Comparison of ENCODE assay signal across 16 mouse cellular contexts in the genomic region with DNA sequence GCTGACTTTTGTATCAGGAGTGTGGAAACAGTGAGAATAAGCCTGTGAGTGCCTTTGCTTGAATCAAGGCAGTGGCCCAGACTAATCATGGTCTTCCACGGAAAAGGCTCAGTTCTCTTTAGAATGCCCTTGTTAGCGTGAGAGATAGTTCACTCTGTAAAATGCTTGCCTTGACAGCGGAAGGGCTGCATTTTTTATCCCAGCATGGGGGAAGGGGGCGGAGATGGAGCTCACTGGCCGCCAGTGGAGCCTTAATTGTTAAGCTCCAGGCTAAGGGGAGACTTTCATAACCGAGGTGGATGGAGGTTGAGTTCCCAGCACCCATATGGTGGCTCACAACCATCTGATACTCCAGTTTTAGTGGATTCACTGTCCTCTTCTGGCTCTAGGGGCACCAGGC. TPM values are rescaled to one million over a fixed set of nuclear protein-coding genes. Genes with fewer than 3 reads are reported as not detected.
DNase-seq lines count a peak whose midpoint lies in the region; ATAC-seq and TF ChIP-seq lines count a peak whose summit lies in the region.
"Had no signal": no experiment of that assay in that cellular context is flagged by ENCODE, and none has a peak within 500 bp of the region (broad histone marks: within the 10 kb centered on the region; RNA-seq: fewer than 3 reads in every experiment).

No protein-coding gene starts in this region.

- H3K4me1 ChIP-seq in heart, embryonic 14.5 days (ENCODE audit: control insufficient read depth in 2 of 2, insufficient read depth in 2 of 2, low read length in 2 of 2), result peaks cover 23 to 24% of the 10 kb centered on the region in 2 experiments
- 0 out of 2 replicates have a peak, but pooled peaks cover 3% of the 10 kb centered on the region for H3K4me1 ChIP-seq in lung, embryonic 14.5 days (ENCODE audit: insufficient read depth)

- H3K27ac ChIP-seq in heart, embryonic 14.5 days (replicated peaks in 1 of 2; ENCODE audit: control insufficient read depth in 1 of 2, insufficient read depth in 1 of 2, low read depth in 2 of 2, low read length in 2 of 2), result peak overlapping the region; percentile 46 to 94; a peak in 2 of 4 replicates
- H3K27ac ChIP-seq in lung, embryonic 14.5 days (ENCODE audit: low read depth), result peak overlapping the region; percentile 31
- H3K27ac ChIP-seq: hindbrain, postnatal 0 days; liver, embryonic 15.5 days; neural tube, embryonic 13.5 days had no signal

- ATAC-seq in heart, embryonic 14.5 days (ENCODE audit: insufficient number of reproducible peaks, insufficient read depth, low FRiP score, low read depth), result no peak
- ATAC-seq in lung, embryonic 14.5 days (ENCODE audit: insufficient read depth), result no peak
- ATAC-seq: hindbrain, postnatal 0 days had no signal

- TF ChIP-seq CTCF in lung, embryonic 14.5 days (IDR thresholded peaks at IDR 0.05; ENCODE audit: low read depth), result no peak

- no peaks in the 10 kb centered on the region for H3K9me3 ChIP-seq in heart, embryonic 14.5 days (ENCODE audit: control insufficient read depth, low read length)
- H3K9me3 ChIP-seq in lung, embryonic 14.5 days (ENCODE audit: low read depth, low read length), result no peaks in the 10 kb centered on the region
- H3K9me3 ChIP-seq: liver, embryonic 15.5 days; neural tube, embryonic 13.5 days had no signal

- H3K4me2 ChIP-seq in heart, embryonic 14.5 days (ENCODE audit: low read length), result no peak overlapping the region
- no peak overlapping the region for H3K4me2 ChIP-seq in lung, embryonic 14.5 days
- H3K4me2 ChIP-seq: liver, embryonic 15.5 days; neural tube, embryonic 13.5 days had no signal

- WGBS in heart, embryonic 14.5 days, result 57% methylated on average over 6 of the region's 6 CpGs
- WGBS in lung, embryonic 14.5 days, result 49% methylated on average over 6 of the region's 6 CpGs

- no peak overlapping the region for H3K9ac ChIP-seq in heart, embryonic 14.5 days (ENCODE audit: low read length)
- no peak overlapping the region for H3K9ac ChIP-seq in lung, embryonic 14.5 days
- H3K9ac ChIP-seq: liver, embryonic 15.5 days; neural tube, embryonic 13.5 days had no signal

- H3K36me3 ChIP-seq in heart, embryonic 14.5 days (ENCODE audit: control insufficient read depth, insufficient read depth, low read length), result no peaks in the 10 kb centered on the region
- H3K36me3 ChIP-seq in lung, embryonic 14.5 days (ENCODE audit: insufficient read depth), result no peaks in the 10 kb centered on the region
- H3K36me3 ChIP-seq: liver, embryonic 15.5 days; neural tube, embryonic 13.5 days had no signal

- intact Hi-C loops in left cerebral cortex, postnatal 25 days (cut with DNase I), result no loop called here

- no peak overlapping the region for H3K4me3 ChIP-seq in heart, embryonic 14.5 days (ENCODE audit: control insufficient read depth in 1 of 2, insufficient read depth in 1 of 2, low read depth in 1 of 2, low read length in 2 of 2)
- no peak overlapping the region for H3K4me3 ChIP-seq in lung, embryonic 14.5 days (ENCODE audit: low read depth, low read length)
- H3K4me3 ChIP-seq: liver, embryonic 15.5 days; neural tube, embryonic 13.5 days had no signal

- H3K27me3 ChIP-seq in heart, embryonic 14.5 days (ENCODE audit: control insufficient read depth, insufficient read depth, low read length), result no peaks in the 10 kb centered on the region
- no peaks in the 10 kb centered on the region for H3K27me3 ChIP-seq in lung, embryonic 14.5 days (ENCODE audit: insufficient read depth, low read length)
- H3K27me3 ChIP-seq: neural tube, embryonic 13.5 days had no signal

- DNase-seq in heart, adult 9 months (ENCODE audit: low spot score in 2 of 2), result no peak
- DNase-seq in lung, embryonic 14.5 days, result no peak
- no peak for DNase-seq in lung, postnatal 14 days
- DNase-seq in R1 (ENCODE audit: low read depth, low spot score), result peak; percentile 80
- DNase-seq in kidney, postnatal 4 days, result peak; percentile 17 to 36
- no peak for DNase-seq in left cerebral cortex, postnatal 25 days (ENCODE audit: low spot score in 2 of 2)
- DNase-seq: adrenal gland, postnatal 14 days; cerebellum, adult 8-10 months; layer of hippocampus, postnatal 36 days; left cerebral cortex, postnatal 4 days; thymus, adult 2 months had no signal

RNA-seq across cellular contexts. Expression of gene Ints3, which starts 15.2 kb away (rescaled TPM):
- 21.0 and 22.1 TPM in 2 replicates for polyA plus RNA-seq in heart, embryonic 14.5 days (2014; fragmentation: Nextera tagmentation; extraction: Ambion mirVana)
- polyA plus RNA-seq in lung, embryonic 14.5 days (2014; fragmentation: Nextera tagmentation; extraction: Ambion mirVana), result 38.5 and 40.5 TPM in 2 replicates
- total RNA-seq in left cerebral cortex, postnatal 25 days (2021), result 10 to 100 TPM; 64.3 to 70.2 TPM

RNA-seq across cellular contexts. Expression of gene Npr1, which starts 17.0 kb away (rescaled TPM):
- 11.6 and 11.8 TPM in 2 replicates for polyA plus RNA-seq in heart, embryonic 14.5 days (2014; fragmentation: Nextera tagmentation; extraction: Ambion mirVana)
- 17.8 and 19.3 TPM in 2 replicates for polyA plus RNA-seq in lung, embryonic 14.5 days (2014; fragmentation: Nextera tagmentation; extraction: Ambion mirVana)
- 1 to 10 TPM; 3.0 to 3.1 TPM for total RNA-seq in left cerebral cortex, postnatal 25 days (2021)
- total RNA-seq: monocyte, adult 5-6 weeks had no signal

RNA-seq across cellular contexts. Expression of gene Ilf2, which starts 27.3 kb away (rescaled TPM):
- 110 and 112 TPM in 2 replicates for polyA plus RNA-seq in heart, embryonic 14.5 days (2014; fragmentation: Nextera tagmentation; extraction: Ambion mirVana)
- 232 and 240 TPM in 2 replicates for polyA plus RNA-seq in lung, embryonic 14.5 days (2014; fragmentation: Nextera tagmentation; extraction: Ambion mirVana)
- total RNA-seq in left cerebral cortex, postnatal 25 days (2021), result 10 to 100 TPM; 81.2 to 84.6 TPM

RNA-seq across cellular contexts. Expression of gene Snapin, which starts 42.2 kb away (rescaled TPM):
- 83.8 and 89.3 TPM in 2 replicates for polyA plus RNA-seq in heart, embryonic 14.5 days (2014; fragmentation: Nextera tagmentation; extraction: Ambion mirVana)
- 68.0 and 74.7 TPM in 2 replicates for polyA plus RNA-seq in lung, embryonic 14.5 days (2014; fragmentation: Nextera tagmentation; extraction: Ambion mirVana)
- 10 to 100 TPM; 46.6 to 52.8 TPM for total RNA-seq in left cerebral cortex, postnatal 25 days (2021)

RNA-seq across cellular contexts. Expression of gene Slc27a3, which starts 58.9 kb away (rescaled TPM):
- polyA plus RNA-seq in heart, embryonic 14.5 days (2014; fragmentation: Nextera tagmentation; extraction: Ambion mirVana), result 4.3 and 4.6 TPM in 2 replicates
- 18.4 and 19.1 TPM in 2 replicates for polyA plus RNA-seq in lung, embryonic 14.5 days (2014; fragmentation: Nextera tagmentation; extraction: Ambion mirVana)
- total RNA-seq in left cerebral cortex, postnatal 25 days (2021), result 1 to 10 TPM; 7.2 to 8.1 TPM
- total RNA-seq: monocyte, adult 5-6 weeks had no signal

Comparison
In these comparisons a context has a peak if more than half of its experiments do, and no peak if none do; other contexts are left out.
1. DNase-seq: peak in R1 (single experiment) and kidney, postnatal 4 days (2 of 2); none in heart, adult 9 months (0 of 2), lung, embryonic 14.5 days (single experiment), lung, postnatal 14 days (single experiment) and left cerebral cortex, postnatal 25 days (0 of 2).